8 mouse cellular contexts compared by ENCODE assay signal in genomic region chr2:160578384-160579320, GRCm38 (mm10).
DNase-seq lines count a peak whose midpoint lies in the region; ATAC-seq and TF ChIP-seq lines count a peak whose summit lies in the region.

No protein-coding gene starts in this region.

- no peaks in the 10 kb centered on the region for H3K36me3 ChIP-seq in ES-Bruce4 (ENCODE audit: control insufficient read depth, insufficient read depth, low read length, poor library complexity, severe bottlenecking)
- no peaks in the 10 kb centered on the region for H3K36me3 ChIP-seq in forebrain, embryonic 11.5 days (ENCODE audit: control insufficient read depth, insufficient read depth, low read length)

- no peak overlapping the region for H3K27ac ChIP-seq in ES-Bruce4 (ENCODE audit: insufficient read depth, low read length)
- no peak overlapping the region for H3K27ac ChIP-seq in forebrain, embryonic 11.5 days (ENCODE audit: low read depth, low read length)

- H3K4me3 ChIP-seq in ES-Bruce4 (ENCODE audit: low read depth, low read length) = no peak overlapping the region
- H3K4me3 ChIP-seq in forebrain, embryonic 11.5 days (ENCODE audit: low read depth, low read length) = no peak overlapping the region

- no peak for TF ChIP-seq POLR2A in ES-Bruce4 (IDR thresholded peaks at IDR 0.05; ENCODE audit: insufficient read depth, low read length)

- no peak overlapping the region for H3K9ac ChIP-seq in ES-Bruce4 (ENCODE audit: low read depth, poor library complexity, severe bottlenecking)
- no peak overlapping the region for H3K9ac ChIP-seq in forebrain, embryonic 11.5 days (ENCODE audit: low read length)

- H3K4me1 ChIP-seq in ES-Bruce4 (ENCODE audit: control insufficient read depth, insufficient read depth, low read length) = peaks cover 2% of the 10 kb centered on the region
- H3K4me1 ChIP-seq in forebrain, embryonic 11.5 days (replicated peaks; ENCODE audit: control insufficient read depth, insufficient read depth, low read length) = no peaks in the 10 kb centered on the region; the same call in 1 of the 2 replicates

- no peaks in the 10 kb centered on the region for H3K9me3 ChIP-seq in ES-Bruce4 (replicated peaks; ENCODE audit: control insufficient read depth, insufficient read depth, low read length, poor library complexity, severe bottlenecking)
- H3K9me3 ChIP-seq in forebrain, embryonic 11.5 days (ENCODE audit: control insufficient read depth, low read length) = no peaks in the 10 kb centered on the region

- DNase-seq in brain, embryonic 18.5 days (ENCODE audit: low read depth, low spot score) = peak; percentile 64
- peak; percentile 92 for DNase-seq in forebrain, embryonic 11.5 days (ENCODE audit: low spot score)
- peak; percentile 91 for DNase-seq in heart, postnatal 4 days
- peak; percentile 77 for DNase-seq in layer of hippocampus, adult 9-10 months (ENCODE audit: low spot score)
- DNase-seq in lung, postnatal 14 days = peak; percentile 89
- DNase-seq in ovary, postnatal 36 days (ENCODE audit: low spot score) = peak; percentile 84
- peak; percentile 86 for DNase-seq in thymus, postnatal 14 days

- TF ChIP-seq EP300 in ES-Bruce4 (IDR thresholded peaks at IDR 0.05; ENCODE audit: insufficient read depth, low read depth, low read length) = no peak

- H3K27me3 ChIP-seq in ES-Bruce4 (ENCODE audit: control insufficient read depth, insufficient read depth, low read length, poor library complexity, severe bottlenecking) = no peaks in the 10 kb centered on the region
- peaks cover 17% of the 10 kb centered on the region for H3K27me3 ChIP-seq in forebrain, embryonic 11.5 days (ENCODE audit: control insufficient read depth, insufficient read depth, low read length)

- TF ChIP-seq CTCF in ES-Bruce4 (IDR thresholded peaks at IDR 0.05; ENCODE audit: low read depth, low read length) = peak; percentile 97

- H3K4me2 ChIP-seq in forebrain, embryonic 11.5 days (ENCODE audit: low read depth, low read length, severe bottlenecking) = peak overlapping the region; percentile 29; the same call in 1 of the 2 replicates

- ATAC-seq in forebrain, embryonic 11.5 days (replicated peaks; ENCODE audit: low FRiP score) = peak; percentile 80

- 8% methylated on average over 17 of the region's 17 CpGs for WGBS in forebrain, embryonic 11.5 days
